Mouse (Mus musculus): Measurements from ENCODE around the gene Tnik. TPM values are rescaled to one million over a fixed set of nuclear protein-coding genes. Genes with fewer than 3 reads are reported as not detected.

Gene Tnik
- polyA plus RNA-seq, 1 experiment: 2.3 TPM

DNA sequence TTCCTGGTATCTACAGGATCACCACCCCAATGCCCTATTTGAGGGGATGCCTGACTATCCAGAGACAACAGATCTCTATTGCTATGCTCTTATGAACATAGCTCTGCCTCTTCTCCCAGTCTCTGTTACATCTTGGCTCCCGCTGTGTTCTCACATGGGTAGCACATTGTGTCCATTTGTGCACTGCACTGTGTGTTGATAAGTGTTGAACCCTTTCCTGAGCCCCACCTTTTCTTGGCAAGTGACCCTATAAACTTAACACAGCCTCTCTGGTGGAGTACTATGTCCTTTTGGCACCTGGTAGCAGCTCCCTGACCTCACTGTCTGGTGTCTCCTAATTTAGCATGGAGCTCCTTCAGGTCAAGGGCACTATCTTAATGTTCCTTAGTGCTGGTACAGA lies 108.6 kb downstream of the Tnik start:
- no peaks in the 10 kb centered on the region for H3K4me1 ChIP-seq (ENCODE audit: control insufficient read depth, insufficient read depth, low read length)
- H3K27ac ChIP-seq (ENCODE audit: insufficient read depth, low read length): no peak overlapping the region
- no peak overlapping the region for H3K4me3 ChIP-seq (ENCODE audit: low read depth, low read length)
- no peaks in the 10 kb centered on the region for H3K27me3 ChIP-seq (ENCODE audit: control insufficient read depth, insufficient read depth, low read length, poor library complexity, severe bottlenecking)
- TF ChIP-seq CTCF (IDR thresholded peaks at IDR 0.05; ENCODE audit: low read depth, low read length) (no peak), EP300 (IDR thresholded peaks at IDR 0.05; ENCODE audit: insufficient read depth, low read depth, low read length) (no peak), POLR2A (IDR thresholded peaks at IDR 0.05; ENCODE audit: insufficient read depth, low read length) (no peak)
- H3K36me3 ChIP-seq (ENCODE audit: control insufficient read depth, insufficient read depth, low read length, poor library complexity, severe bottlenecking): no peaks in the 10 kb centered on the region
- H3K9ac ChIP-seq (ENCODE audit: low read depth, poor library complexity, severe bottlenecking): no peak overlapping the region
- no peaks in the 10 kb centered on the region for H3K9me3 ChIP-seq (replicated peaks; ENCODE audit: control insufficient read depth, insufficient read depth, low read length, poor library complexity, severe bottlenecking)

DNA sequence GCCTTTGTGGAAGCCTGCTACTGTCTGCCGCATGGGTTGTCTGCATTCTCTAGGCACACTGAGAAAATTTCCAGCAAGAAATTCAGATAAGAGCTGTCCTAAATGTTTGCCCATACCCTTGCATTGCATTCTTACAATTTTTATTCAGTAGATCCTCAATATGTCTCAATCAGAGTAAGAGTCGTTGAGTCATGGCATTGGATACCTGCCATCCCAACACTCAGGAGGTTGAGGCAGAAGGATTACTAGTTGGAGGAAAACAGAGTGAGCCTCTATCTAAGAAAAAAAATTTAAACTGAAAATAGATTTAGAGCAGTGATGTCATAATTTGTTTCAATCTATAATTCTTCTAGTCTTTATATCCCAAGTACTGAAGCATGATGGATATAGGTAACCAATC lies 109.4 kb downstream of the Tnik start:
- Histone ChIP-seq H3K4me1 (ENCODE audit: control insufficient read depth, insufficient read depth, low read length) (no peaks in the 10 kb centered on the region), H3K27me3 (ENCODE audit: control insufficient read depth, insufficient read depth, low read length, poor library complexity, severe bottlenecking) (no peaks in the 10 kb centered on the region), H3K9me3 (replicated peaks; ENCODE audit: control insufficient read depth, insufficient read depth, low read length, poor library complexity, severe bottlenecking) (no peaks in the 10 kb centered on the region), H3K36me3 (ENCODE audit: control insufficient read depth, insufficient read depth, low read length, poor library complexity, severe bottlenecking) (no peaks in the 10 kb centered on the region), H3K27ac (ENCODE audit: insufficient read depth, low read length) (no peak overlapping the region), H3K9ac (ENCODE audit: low read depth, poor library complexity, severe bottlenecking) (no peak overlapping the region), H3K4me3 (ENCODE audit: low read depth, low read length) (no peak overlapping the region)
- no peak for TF ChIP-seq EP300 (IDR thresholded peaks at IDR 0.05; ENCODE audit: insufficient read depth, low read depth, low read length)
- TF ChIP-seq CTCF (IDR thresholded peaks at IDR 0.05; ENCODE audit: low read depth, low read length): no peak
- TF ChIP-seq POLR2A (IDR thresholded peaks at IDR 0.05; ENCODE audit: insufficient read depth, low read length): no peak

DNA sequence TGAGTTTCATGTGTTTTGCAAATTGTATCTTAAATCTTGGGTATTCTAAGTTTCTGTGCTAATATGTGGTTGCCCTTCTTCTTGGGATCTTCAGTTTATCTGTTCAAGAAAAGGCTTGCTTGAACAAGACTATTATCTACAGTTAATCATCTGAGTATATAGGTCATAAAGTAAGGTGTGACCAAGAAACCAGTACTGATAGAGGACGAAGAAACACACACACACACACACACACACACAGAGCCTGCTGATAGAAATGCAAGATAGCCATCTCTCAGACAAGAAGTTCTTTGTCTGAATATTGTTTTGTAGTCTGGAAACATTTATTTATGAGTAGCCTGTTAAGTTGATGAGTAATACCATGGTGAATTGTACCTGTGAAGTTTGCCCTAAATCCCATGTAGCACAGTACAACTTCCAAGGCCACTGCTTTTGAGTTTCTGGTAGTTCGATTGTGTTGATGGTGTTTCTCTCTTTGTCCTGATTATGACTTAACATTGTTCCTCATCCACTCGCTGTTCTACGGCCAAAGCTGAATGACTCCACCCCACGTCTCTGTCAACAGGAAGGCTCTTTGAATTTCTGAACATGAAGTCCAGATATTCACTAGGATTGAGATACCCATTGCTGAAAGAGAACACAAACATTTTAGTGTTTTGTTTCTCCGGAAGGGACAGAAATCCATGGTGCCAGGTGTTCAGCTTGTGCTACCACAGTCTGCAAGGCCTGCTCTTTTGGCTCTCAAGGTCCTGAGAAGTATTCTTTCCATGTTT lies 111.9 kb downstream of the Tnik start:
- Histone ChIP-seq H3K9ac (ENCODE audit: low read depth, poor library complexity, severe bottlenecking) (no peak overlapping the region), H3K36me3 (ENCODE audit: control insufficient read depth, insufficient read depth, low read length, poor library complexity, severe bottlenecking) (no peaks in the 10 kb centered on the region), H3K4me1 (ENCODE audit: control insufficient read depth, insufficient read depth, low read length) (no peaks in the 10 kb centered on the region), H3K27ac (ENCODE audit: insufficient read depth, low read length) (no peak overlapping the region), H3K9me3 (replicated peaks; ENCODE audit: control insufficient read depth, insufficient read depth, low read length, poor library complexity, severe bottlenecking) (no peaks in the 10 kb centered on the region), H3K4me3 (ENCODE audit: low read depth, low read length) (no peak overlapping the region), H3K27me3 (ENCODE audit: control insufficient read depth, insufficient read depth, low read length, poor library complexity, severe bottlenecking) (no peaks in the 10 kb centered on the region)
- TF ChIP-seq CTCF (IDR thresholded peaks at IDR 0.05; ENCODE audit: low read depth, low read length) (no peak), EP300 (IDR thresholded peaks at IDR 0.05; ENCODE audit: insufficient read depth, low read depth, low read length) (no peak), POLR2A (IDR thresholded peaks at IDR 0.05; ENCODE audit: insufficient read depth, low read length) (no peak)

DNA sequence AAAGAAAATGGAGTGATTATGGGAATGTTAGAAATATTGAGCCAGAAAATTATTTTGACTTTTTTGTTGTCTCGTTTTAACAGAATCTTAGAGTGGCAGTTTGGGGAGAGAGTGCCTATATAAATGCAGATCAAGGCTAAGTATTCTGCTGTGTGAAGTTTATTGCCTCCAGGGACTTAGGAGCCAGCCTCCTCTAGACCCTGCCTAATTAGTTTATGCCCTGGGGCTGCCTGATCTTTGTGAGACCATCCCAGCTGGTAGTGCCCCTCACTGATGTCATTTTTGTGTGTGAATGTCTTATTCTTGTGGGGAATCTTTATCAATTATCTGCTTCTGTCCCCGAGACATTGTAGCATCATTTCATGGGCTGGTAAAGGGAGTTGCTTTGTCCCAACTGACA lies 117.2 kb downstream of the Tnik start:
- Histone ChIP-seq H3K27ac (ENCODE audit: insufficient read depth, low read length) (no peak overlapping the region), H3K9me3 (replicated peaks; ENCODE audit: control insufficient read depth, insufficient read depth, low read length, poor library complexity, severe bottlenecking) (no peaks in the 10 kb centered on the region), H3K36me3 (ENCODE audit: control insufficient read depth, insufficient read depth, low read length, poor library complexity, severe bottlenecking) (no peaks in the 10 kb centered on the region), H3K4me1 (ENCODE audit: control insufficient read depth, insufficient read depth, low read length) (no peaks in the 10 kb centered on the region), H3K9ac (ENCODE audit: low read depth, poor library complexity, severe bottlenecking) (no peak overlapping the region), H3K27me3 (ENCODE audit: control insufficient read depth, insufficient read depth, low read length, poor library complexity, severe bottlenecking) (no peaks in the 10 kb centered on the region), H3K4me3 (ENCODE audit: low read depth, low read length) (no peak overlapping the region)
- TF ChIP-seq CTCF (IDR thresholded peaks at IDR 0.05; ENCODE audit: low read depth, low read length): no peak
- no peak for TF ChIP-seq EP300 (IDR thresholded peaks at IDR 0.05; ENCODE audit: insufficient read depth, low read depth, low read length)
- no peak for TF ChIP-seq POLR2A (IDR thresholded peaks at IDR 0.05; ENCODE audit: insufficient read depth, low read length)

DNA sequence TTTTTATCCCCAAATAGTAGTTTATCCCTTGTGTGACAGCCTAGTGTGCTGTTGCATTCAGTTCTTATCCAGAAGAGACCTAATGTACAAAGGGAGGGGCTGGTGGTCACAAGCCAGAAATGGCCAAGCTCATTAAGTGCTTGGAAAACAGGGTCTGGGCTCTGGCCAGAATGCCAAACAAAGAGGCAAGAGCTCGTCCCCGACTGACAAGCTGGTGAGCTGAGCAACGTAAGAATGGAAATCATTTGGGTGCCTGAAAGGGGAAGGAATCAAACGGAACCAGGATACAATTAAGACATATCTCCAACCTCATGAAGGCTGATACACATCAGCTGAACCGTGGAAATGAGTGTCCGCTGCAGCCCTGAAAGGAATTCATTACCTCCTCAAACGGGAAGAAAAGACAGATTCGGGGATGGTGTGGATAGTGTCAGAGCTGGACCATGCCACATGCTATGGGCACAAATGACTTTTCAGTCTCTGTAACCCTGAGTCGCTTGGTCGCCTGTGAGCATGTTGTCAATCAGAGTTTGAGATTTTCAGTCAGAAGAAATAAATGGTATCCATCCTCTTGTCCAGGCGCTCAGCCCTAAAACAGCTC lies 120.6 kb downstream of the Tnik start:
- no peaks in the 10 kb centered on the region for H3K4me1 ChIP-seq (ENCODE audit: control insufficient read depth, insufficient read depth, low read length)
- no peaks in the 10 kb centered on the region for H3K36me3 ChIP-seq (ENCODE audit: control insufficient read depth, insufficient read depth, low read length, poor library complexity, severe bottlenecking)
- H3K9me3 ChIP-seq (replicated peaks; ENCODE audit: control insufficient read depth, insufficient read depth, low read length, poor library complexity, severe bottlenecking): no peaks in the 10 kb centered on the region
- H3K4me3 ChIP-seq (ENCODE audit: low read depth, low read length): no peak overlapping the region
- H3K9ac ChIP-seq (ENCODE audit: low read depth, poor library complexity, severe bottlenecking): no peak overlapping the region
- no peak overlapping the region for H3K27ac ChIP-seq (ENCODE audit: insufficient read depth, low read length)
- H3K27me3 ChIP-seq (ENCODE audit: control insufficient read depth, insufficient read depth, low read length, poor library complexity, severe bottlenecking): no peaks in the 10 kb centered on the region
- TF ChIP-seq POLR2A (IDR thresholded peaks at IDR 0.05; ENCODE audit: insufficient read depth, low read length) (no peak), EP300 (IDR thresholded peaks at IDR 0.05; ENCODE audit: insufficient read depth, low read depth, low read length) (no peak), CTCF (IDR thresholded peaks at IDR 0.05; ENCODE audit: low read depth, low read length) (no peak)
